ENCODE assay signal across 9 mouse cellular contexts in genomic region chr2:18031271-18031821, GRCm38 (mm10). TPM values are rescaled to one million over a fixed set of nuclear protein-coding genes. Genes with fewer than 3 reads are reported as not detected.
A peak's percentile ranks its signal among the peaks of the same experiment; 100 is the strongest.
DNase-seq lines count a peak whose midpoint lies in the region; ATAC-seq lines count a peak whose summit lies in the region.
"Had no signal": no experiment of that assay in that cellular context is flagged by ENCODE, and none has a peak within 500 bp of the region (broad histone marks: within the 10 kb centered on the region; RNA-seq: fewer than 3 reads in every experiment).

No protein-coding gene starts in this region.

- H3K9me3 ChIP-seq in limb, embryonic 13.5 days: no peaks in the 10 kb centered on the region
- no peaks in the 10 kb centered on the region for H3K9me3 ChIP-seq in neural tube, embryonic 15.5 days (replicated peaks)

- H3K4me1 ChIP-seq in limb, embryonic 13.5 days: peaks cover 42% of the 10 kb centered on the region
- peaks cover 46% of the 10 kb centered on the region for H3K4me1 ChIP-seq in neural tube, embryonic 15.5 days

- 0 out of 2 replicates have a peak overlapping the region, but pooled peaks have one; percentile 49 for H3K27ac ChIP-seq in limb, embryonic 13.5 days
- H3K27ac ChIP-seq in neural tube, embryonic 15.5 days (replicated peaks): no peak overlapping the region

- H3K9ac ChIP-seq in limb, embryonic 13.5 days: peak overlapping the region; percentile 84
- H3K9ac ChIP-seq in neural tube, embryonic 15.5 days (replicated peaks): peak overlapping the region; percentile 42

- peak; percentile 35 for DNase-seq in CD4-positive, CD25-positive, alpha-beta regulatory T cell, adult 2 months (ENCODE audit: low read depth, low spot score)
- peak; percentile 34 for DNase-seq in urinary bladder, adult 2 months (ENCODE audit: low spot score)
- no peak for DNase-seq in urinary bladder, postnatal 10 days (ENCODE audit: low spot score)
- peak; percentile 48 for DNase-seq in heart, postnatal 4 days
- DNase-seq in spleen, postnatal 10 days (ENCODE audit: low spot score in 2 of 2): no peak

- peak overlapping the region; percentile 91 for H3K4me2 ChIP-seq in limb, embryonic 13.5 days (replicated peaks)
- H3K4me2 ChIP-seq in neural tube, embryonic 15.5 days: peak overlapping the region; percentile 84

- H3K27me3 ChIP-seq in limb, embryonic 13.5 days: no peaks in the 10 kb centered on the region; the same call in 1 of the 2 replicates
- no peaks in the 10 kb centered on the region for H3K27me3 ChIP-seq in neural tube, embryonic 15.5 days (replicated peaks)

- ATAC-seq in CD4-positive, CD25-positive, alpha-beta regulatory T cell, adult 4 months: no peak
- ATAC-seq in limb, embryonic 13.5 days (ENCODE audit: low FRiP score, low read depth): no peak
- ATAC-seq in neural tube, embryonic 15.5 days (ENCODE audit: low FRiP score): no peak

- no peaks in the 10 kb centered on the region for H3K36me3 ChIP-seq in limb, embryonic 13.5 days
- no peaks in the 10 kb centered on the region for H3K36me3 ChIP-seq in neural tube, embryonic 15.5 days

- peak overlapping the region; percentile 45 for H3K4me3 ChIP-seq in limb, embryonic 13.5 days
- H3K4me3 ChIP-seq in neural tube, embryonic 15.5 days (replicated peaks): peak overlapping the region; percentile 38

- WGBS in limb, embryonic 13.5 days: 5% methylated on average over 26 of the region's 26 CpGs
- WGBS in neural tube, embryonic 15.5 days: 12% methylated on average over 26 of the region's 26 CpGs

RNA-seq across cellular contexts. Expression of gene A930004D18Rik, which starts 6.2 kb away (rescaled TPM):
- polyA plus RNA-seq in CD4-positive, CD25-positive, alpha-beta regulatory T cell, adult 4 months (2017; shearing (Covaris generic)): 1 to 10 TPM; 2.0 to 2.1 TPM
- polyA plus RNA-seq in urinary bladder, adult 2 months (2012; rRNA removed): 3.6 and 3.9 TPM in 2 replicates
- 1 to 10 TPM; 4.7 to 5.0 TPM for total RNA-seq in heart, postnatal 4 days (2021)
- 15.3 and 19.4 TPM in 2 replicates for polyA plus RNA-seq in limb, embryonic 13.5 days (2015; fragmentation: Nextera tagmentation; extraction: Ambion mirVana)
- 8.6 and 13.1 TPM in 2 replicates for polyA plus RNA-seq in neural tube, embryonic 15.5 days (2015; fragmentation: Nextera tagmentation; extraction: Ambion mirVana)

RNA-seq across cellular contexts. Expression of gene Skida1, which starts 17.5 kb away (rescaled TPM):
- under 1 TPM in 1 of 2 experiments, not detected in 1; 0.74 TPM for polyA plus RNA-seq in CD4-positive, CD25-positive, alpha-beta regulatory T cell, adult 4 months (2017; shearing (Covaris generic))
- 3.4 and 4.9 TPM in 2 replicates for polyA plus RNA-seq in urinary bladder, adult 2 months (2012; rRNA removed)
- 1 to 10 TPM; 6.3 to 7.2 TPM for total RNA-seq in heart, postnatal 4 days (2021)
- polyA plus RNA-seq in limb, embryonic 13.5 days (2015; fragmentation: Nextera tagmentation; extraction: Ambion mirVana): 12.2 and 14.9 TPM in 2 replicates
- polyA plus RNA-seq in neural tube, embryonic 15.5 days (2015; fragmentation: Nextera tagmentation; extraction: Ambion mirVana): 3.8 and 5.2 TPM in 2 replicates
- total RNA-seq: common myeloid progenitor, adult 5-6 weeks had no signal

RNA-seq across cellular contexts. Expression of gene Mllt10, which starts 23.7 kb away (rescaled TPM):
- 10 to 100 TPM; 34.9 to 41.4 TPM for polyA plus RNA-seq in CD4-positive, CD25-positive, alpha-beta regulatory T cell, adult 4 months (2017; shearing (Covaris generic))
- 31.4 and 31.7 TPM in 2 replicates for polyA plus RNA-seq in urinary bladder, adult 2 months (2012; rRNA removed)
- 10 to 100 TPM; 41.5 to 44.3 TPM for total RNA-seq in heart, postnatal 4 days (2021)
- 68.1 and 72.2 TPM in 2 replicates for polyA plus RNA-seq in limb, embryonic 13.5 days (2015; fragmentation: Nextera tagmentation; extraction: Ambion mirVana)
- polyA plus RNA-seq in neural tube, embryonic 15.5 days (2015; fragmentation: Nextera tagmentation; extraction: Ambion mirVana): 46.2 and 57.7 TPM in 2 replicates

RNA-seq across cellular contexts. Expression of gene H2al2a, which starts 34.6 kb away (rescaled TPM):
- polyA plus RNA-seq in CD4-positive, CD25-positive, alpha-beta regulatory T cell, adult 4 months (2017; shearing (Covaris generic)): not detected
- polyA plus RNA-seq in urinary bladder, adult 2 months (2012; rRNA removed): not detected in 2 replicates
- not detected for total RNA-seq in heart, postnatal 4 days (2021)
- polyA plus RNA-seq in limb, embryonic 13.5 days (2015; fragmentation: Nextera tagmentation; extraction: Ambion mirVana): not detected in 2 replicates
- polyA plus RNA-seq in neural tube, embryonic 15.5 days (2015; fragmentation: Nextera tagmentation; extraction: Ambion mirVana): not detected in 2 replicates
- total RNA-seq: common myeloid progenitor, adult 5-6 weeks had no signal

Comparison
In these comparisons a context has a peak if more than half of its experiments do, and no peak if none do; other contexts are left out.
1. DNase-seq: peak in CD4-positive, CD25-positive, alpha-beta regulatory T cell, adult 2 months (single experiment), urinary bladder, adult 2 months (single experiment) and heart, postnatal 4 days (single experiment); none in urinary bladder, postnatal 10 days (single experiment) and spleen, postnatal 10 days (0 of 2).